Mouse (Mus musculus): ENCODE measurements around the gene Rgs4.

DNA sequence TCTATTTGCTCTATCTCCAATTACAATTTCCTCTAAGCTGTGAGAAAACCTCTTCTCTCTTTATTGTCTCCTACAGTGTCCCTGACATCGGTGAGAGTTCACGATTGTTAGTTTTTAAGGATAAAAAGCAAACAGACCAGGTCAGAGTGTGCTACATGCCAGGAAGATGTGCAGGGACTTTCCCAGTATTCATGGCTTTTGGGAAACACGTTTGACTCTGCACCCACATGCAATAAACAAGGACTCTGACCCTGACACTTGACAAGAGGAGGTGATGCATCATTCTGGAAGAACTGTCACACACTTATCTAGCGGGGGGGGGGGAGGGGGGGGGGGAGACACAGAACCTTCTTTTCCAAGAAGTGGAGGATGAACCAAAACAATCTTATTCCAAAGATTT is 5.0 kb upstream of the Rgs4 start:
- TF ChIP-seq POLR2A (IDR thresholded peaks at IDR 0.05; ENCODE audit: insufficient read depth, low read depth, low read length) (no peak), EP300 (IDR thresholded peaks at IDR 0.05; ENCODE audit: insufficient read depth, low read depth, low read length) (no peak)

Measured in heart, adult 2 months (tissue).